1 mouse cellular context compared by ENCODE assay signal in the genomic region with DNA sequence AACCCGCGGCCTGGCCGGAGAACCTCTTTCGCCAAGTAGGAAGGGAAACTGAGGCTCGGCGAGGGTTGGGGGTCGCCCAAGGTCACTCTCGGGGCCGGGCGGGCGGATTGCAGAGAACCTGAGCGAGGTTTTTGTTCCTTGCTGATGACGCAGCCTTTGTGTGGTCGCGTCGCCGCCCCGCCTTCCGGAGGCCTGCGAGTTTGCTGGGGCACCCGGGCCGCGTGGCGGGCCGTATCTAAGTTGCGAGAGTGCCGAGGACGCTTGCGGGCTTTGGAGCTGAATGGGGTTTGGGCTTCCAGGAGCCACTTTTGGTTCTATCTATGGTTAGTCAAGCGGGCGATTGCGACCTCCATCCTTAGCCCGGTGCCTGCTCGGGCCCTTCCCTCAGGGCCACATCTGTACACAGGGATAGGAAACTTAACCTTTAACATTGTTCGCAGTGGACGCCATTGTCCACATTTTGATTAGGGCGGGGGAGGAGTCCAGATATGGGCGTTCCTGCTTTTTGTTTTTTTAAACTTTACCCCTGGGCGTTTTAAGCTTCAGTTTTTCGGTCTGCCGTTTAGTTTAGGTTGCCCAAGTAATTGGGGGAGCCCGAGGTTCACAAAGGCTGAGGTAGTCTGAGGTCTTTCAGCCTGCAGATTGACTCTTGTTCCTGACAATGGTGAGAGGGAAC.
TF ChIP-seq lines count a peak whose summit lies in the region.

No protein-coding gene starts in this region.

TF ChIP-seq in C2C12, 6 proteins besides CTCF, POLR2A, EP300 and RAD21:
- peak; percentile 79 for TF ChIP-seq MAX (IDR thresholded peaks at IDR 0.05)
- no peak for TF ChIP-seq MYOD1 (IDR thresholded peaks at IDR 0.05; ENCODE audit: control insufficient read depth, insufficient read length, low read depth)
